Mouse (Mus musculus) heart, adult 8-10 months (tissue): ENCODE measurements around the gene Usp50. TPM values are rescaled to one million over a fixed set of nuclear protein-coding genes. Genes with fewer than 3 reads are reported as not detected.

Experiments used
- DNase-seq: peaks from one replicate; pipeline ENCODE4 v3.0.0; 2022; ENCODE audit warnings: low spot score
- total RNA-seq, 4 experiments: library from RNA; stranded (reverse); gene quantifications; 2 replicates each; pipeline ENCODE4 v1.2.4; 2022

Gene Usp50
- total RNA-seq, 4 experiments from 2014 or later: 0.35 TPM; not detected in 3

- DNase-seq: no peak
Observed at GRCm38 (mm10) chr2:126665984-126666383, 117.3 kb downstream of the Usp50 start.

GRCm38 (mm10) chr2:126663481-126663880 is 119.8 kb downstream of the Usp50 start:
- no peak for DNase-seq

Other genes starting within 250 kb of the Usp50 start
- gene Slc27a2, start 231.1 kb downstream of the Usp50 start, total RNA-seq: under 1 TPM in 2 of 4 experiments, not detected in 2; 0.17 to 0.22 TPM
- 1 to 10 TPM in 2 of 4 experiments, under 1 TPM in 2; 0.46 to 4.2 (median 1.2) TPM for gene Hdc, start 164.2 kb downstream of the Usp50 start, total RNA-seq
- 10 to 100 TPM in 3 of 4 experiments, 1 to 10 TPM in 1; 9.6 to 17.7 (median 14.0) TPM for gene Gabpb1, start 107.1 kb downstream of the Usp50 start, total RNA-seq
- 10 to 100 TPM; 25.9 to 29.4 (median 27.3) TPM for gene Usp8, start 76.1 kb downstream of the Usp50 start, total RNA-seq
- gene Trpm7, start 92.8 kb upstream of the Usp50 start, total RNA-seq: 10 to 100 TPM; 22.3 to 30.7 (median 25.0) TPM
- gene Sppl2a, start 149.8 kb upstream of the Usp50 start, total RNA-seq: 10 to 100 TPM; 47.5 to 59.2 (median 53.3) TPM
- 1 to 10 TPM; 5.1 to 5.9 (median 5.7) TPM for gene Ap4e1, start 225.2 kb upstream of the Usp50 start, total RNA-seq